Mouse (Mus musculus): Measurements from ENCODE around the gene Psme1.

The Psme1 gene

DNA sequence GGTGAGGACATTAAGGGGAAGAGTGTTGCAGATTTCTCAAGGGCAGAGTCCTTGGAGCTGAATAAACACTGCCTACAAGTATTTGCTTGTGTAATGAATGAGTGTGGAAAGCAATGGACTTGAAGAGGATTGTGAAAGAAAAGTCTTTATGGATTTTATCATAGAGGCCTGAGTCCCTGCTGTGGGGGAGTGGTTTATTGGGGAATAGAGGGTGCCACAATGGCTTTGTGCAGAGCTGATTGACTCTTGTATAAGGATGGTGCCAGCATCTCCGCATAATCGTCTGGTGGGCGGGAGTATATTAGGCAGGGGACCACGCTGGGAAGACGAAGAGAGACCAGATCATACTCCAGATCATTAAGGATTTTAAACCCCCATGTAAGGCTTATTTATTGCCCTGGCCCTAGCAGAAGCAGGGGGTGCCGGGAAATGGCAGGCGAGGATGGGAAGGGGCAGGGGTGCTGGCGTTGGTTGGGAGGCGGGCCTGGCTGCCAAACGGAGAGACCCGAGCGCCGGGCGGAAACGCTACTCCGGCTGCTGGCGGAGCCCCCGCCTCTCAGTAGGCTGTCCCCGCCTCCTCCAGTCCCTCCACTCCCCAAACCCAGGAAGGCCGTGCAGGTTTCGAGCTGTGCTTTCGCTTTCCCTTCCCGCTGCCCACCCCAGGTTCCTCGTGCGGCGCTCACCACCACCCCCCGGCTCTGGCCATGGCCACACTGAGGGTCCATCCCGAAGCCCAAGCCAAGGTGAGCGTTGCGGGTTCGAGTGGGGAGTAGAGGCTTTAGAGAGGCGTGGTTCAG lies at the start of gene Psme1:
TSS of gene Psme1 (plus strand) at position 253 of the 797 bp plus-strand sequence.
- in situ Hi-C loops (cut with MboI): no loop called here

- in situ Hi-C loops (cut with MboI): no loop called here
Observed at GRCm38 (mm10) chr14:55536116-55536745, 41.7 kb upstream of the Psme1 start.

- in situ Hi-C loops (cut with MboI): no loop called here
Observed at GRCm38 (mm10) chr14:55540067-55540786, 37.7 kb upstream of the Psme1 start, which contains the start of gene Pck2. Gene Pck2, plus strand, starts transcription at chr14:55540266.

GRCm38 (mm10) chr14:55540787-55541321 lies 37.1 kb upstream of the Psme1 start:
- in situ Hi-C loops (cut with MboI): no loop called here

DNA sequence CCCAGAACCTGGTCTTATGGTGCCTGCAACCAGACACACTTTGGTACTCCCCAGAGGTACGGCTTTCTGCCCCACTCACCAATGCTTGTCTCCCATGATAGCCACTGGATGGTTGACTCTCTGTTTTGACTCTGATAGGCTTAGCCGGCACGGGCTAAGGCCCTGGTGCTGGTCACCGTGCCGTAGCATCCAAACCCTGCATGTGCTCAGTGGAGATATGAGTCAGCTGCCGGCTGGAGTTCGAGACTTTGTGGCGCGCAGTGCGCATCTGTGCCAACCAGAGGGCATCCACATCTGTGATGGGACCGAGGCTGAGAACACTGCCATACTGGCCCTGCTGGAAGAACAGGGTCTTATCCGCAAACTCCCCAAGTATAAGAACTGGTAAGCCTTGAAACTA lies 35.7 kb upstream of the Psme1 start:
- in situ Hi-C loops (cut with MboI): no loop called here

DNA sequence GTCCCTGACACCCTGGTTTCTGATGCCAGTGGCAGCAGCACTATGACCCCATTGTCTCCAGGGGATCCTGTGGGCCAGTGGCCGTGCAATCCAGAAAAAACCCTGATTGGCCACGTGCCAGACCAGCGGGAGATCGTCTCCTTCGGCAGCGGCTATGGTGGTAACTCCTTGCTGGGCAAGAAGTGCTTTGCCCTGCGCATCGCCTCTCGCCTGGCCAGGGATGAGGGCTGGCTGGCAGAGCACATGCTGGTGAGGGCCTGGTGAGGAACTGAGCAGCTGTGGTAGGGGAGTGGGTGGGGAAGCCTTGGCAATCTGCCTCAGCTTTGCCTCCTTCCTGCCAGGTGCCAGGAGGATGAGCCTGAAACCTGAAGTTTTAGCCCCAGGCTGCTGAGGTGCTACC lies 33.6 kb upstream of the Psme1 start:
- in situ Hi-C loops (cut with MboI): no loop called here

GRCm38 (mm10) chr14:55550191-55550590 lies 27.7 kb upstream of the Psme1 start:
- in situ Hi-C loops (cut with MboI): no loop called here

- in situ Hi-C loops (cut with MboI): no loop called here
Observed at GRCm38 (mm10) chr14:55551347-55551746, 26.6 kb upstream of the Psme1 start.

GRCm38 (mm10) chr14:55551794-55552193 lies 26.1 kb upstream of the Psme1 start:
- in situ Hi-C loops (cut with MboI): no loop called here

DNA sequence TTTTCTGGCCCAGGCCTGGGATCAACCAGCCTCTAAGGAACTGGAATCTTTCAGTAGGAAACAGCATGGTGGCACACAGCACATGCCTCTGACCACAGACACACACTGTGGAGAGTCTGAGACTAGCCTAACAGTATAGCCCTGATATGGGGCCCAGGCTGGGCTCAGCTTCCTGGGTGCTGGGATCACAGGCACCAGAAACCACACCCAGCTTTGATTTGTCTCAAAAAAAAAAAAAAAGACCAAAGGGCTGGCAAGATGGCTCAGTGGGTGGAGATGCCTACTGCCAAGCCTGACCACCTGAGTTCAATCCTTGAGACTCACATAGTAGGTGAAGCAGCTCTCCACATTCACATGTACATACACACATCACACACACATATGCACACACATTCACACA lies 23.3 kb upstream of the Psme1 start:
- in situ Hi-C loops (cut with MboI): no loop called here

DNA sequence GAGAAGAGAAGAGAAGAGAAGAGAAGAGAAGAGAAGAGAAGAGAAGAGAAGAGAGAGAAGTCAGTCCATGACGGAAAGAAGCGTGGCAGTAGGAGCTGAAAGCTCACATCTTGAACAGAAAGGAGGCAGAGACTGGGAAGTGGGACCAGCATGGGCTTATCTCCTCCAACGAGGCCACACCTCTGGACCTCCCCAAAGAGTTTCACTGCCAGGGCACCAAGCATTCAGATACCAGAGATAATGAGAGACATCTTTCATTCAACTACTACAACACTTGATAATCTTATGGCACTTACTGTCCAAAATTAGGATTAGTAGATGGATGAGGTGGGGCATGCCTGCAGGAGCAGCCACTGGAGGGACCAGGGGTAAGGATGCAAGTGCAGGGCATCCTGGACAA lies 22.1 kb upstream of the Psme1 start:
- in situ Hi-C loops (cut with MboI): no loop called here

DNA sequence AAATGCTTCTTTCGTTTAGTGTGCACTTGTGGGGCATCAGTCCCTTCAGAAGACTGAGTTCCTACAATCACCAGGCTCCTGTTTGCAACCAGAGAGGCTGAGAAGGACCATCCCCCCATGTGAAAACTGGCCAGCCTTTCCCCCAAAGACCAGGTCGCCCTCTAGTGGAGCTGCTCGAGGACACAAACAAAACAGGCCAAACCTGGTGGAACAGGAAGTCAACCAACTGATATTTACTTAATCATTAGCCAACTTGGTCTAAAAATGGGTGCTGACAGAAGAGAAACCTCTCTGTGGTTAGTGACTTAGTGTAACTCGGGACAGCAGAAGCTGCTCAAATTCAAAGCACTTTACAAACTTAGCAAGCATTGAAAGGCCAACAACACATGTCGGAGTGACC lies 20.9 kb upstream of the Psme1 start:
- in situ Hi-C loops (cut with MboI): no loop called here

DNA sequence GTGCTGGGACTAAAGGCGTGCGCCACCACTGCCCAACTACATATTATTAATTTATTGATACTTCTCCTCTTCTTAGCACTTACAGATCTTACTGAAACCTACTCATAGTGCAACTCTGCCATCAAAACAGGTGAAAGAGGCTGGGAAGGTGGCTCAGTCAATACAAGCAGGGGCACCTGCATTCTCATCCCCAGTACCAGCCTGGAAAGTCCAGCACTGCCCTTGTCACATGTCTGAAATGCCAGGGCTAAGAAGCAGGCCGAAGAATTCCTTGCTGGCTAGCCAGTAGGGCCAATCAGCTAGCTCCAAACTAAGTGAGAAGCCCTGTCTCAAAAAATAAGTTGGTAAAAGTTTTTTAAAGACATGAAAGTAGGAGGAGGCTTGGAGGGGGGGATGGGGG lies 20.3 kb upstream of the Psme1 start:
- in situ Hi-C loops (cut with MboI): no loop called here

GRCm38 (mm10) chr14:55558740-55559448 lies 19.0 kb upstream of the Psme1 start:
- in situ Hi-C loops (cut with MboI): no loop called here

DNA sequence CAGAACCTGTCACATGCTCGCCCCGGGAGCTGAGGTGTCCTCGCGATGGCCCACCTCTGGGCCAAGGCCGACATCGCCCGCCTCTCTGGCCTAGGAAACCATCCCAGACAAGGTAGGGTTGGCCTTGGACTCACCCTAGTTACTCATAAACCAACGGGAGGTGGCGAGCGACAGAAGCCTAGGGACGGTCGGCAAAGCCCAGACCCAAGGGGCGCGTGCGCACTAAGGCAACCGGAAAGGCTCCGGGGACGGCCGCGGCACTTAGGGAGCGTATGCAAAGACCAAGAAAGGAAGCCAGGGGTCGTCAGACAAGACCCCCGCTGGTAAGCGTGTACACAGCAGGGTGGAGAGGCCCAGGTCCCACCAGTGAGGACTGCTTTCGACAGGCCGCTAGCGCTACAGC lies 18.1 kb upstream of the Psme1 start, which contains the start of gene Dcaf11:
TSS of gene Dcaf11 (plus strand) at position 208 of the 403 bp plus-strand sequence.
- in situ Hi-C loops (cut with MboI): no loop called here

DNA sequence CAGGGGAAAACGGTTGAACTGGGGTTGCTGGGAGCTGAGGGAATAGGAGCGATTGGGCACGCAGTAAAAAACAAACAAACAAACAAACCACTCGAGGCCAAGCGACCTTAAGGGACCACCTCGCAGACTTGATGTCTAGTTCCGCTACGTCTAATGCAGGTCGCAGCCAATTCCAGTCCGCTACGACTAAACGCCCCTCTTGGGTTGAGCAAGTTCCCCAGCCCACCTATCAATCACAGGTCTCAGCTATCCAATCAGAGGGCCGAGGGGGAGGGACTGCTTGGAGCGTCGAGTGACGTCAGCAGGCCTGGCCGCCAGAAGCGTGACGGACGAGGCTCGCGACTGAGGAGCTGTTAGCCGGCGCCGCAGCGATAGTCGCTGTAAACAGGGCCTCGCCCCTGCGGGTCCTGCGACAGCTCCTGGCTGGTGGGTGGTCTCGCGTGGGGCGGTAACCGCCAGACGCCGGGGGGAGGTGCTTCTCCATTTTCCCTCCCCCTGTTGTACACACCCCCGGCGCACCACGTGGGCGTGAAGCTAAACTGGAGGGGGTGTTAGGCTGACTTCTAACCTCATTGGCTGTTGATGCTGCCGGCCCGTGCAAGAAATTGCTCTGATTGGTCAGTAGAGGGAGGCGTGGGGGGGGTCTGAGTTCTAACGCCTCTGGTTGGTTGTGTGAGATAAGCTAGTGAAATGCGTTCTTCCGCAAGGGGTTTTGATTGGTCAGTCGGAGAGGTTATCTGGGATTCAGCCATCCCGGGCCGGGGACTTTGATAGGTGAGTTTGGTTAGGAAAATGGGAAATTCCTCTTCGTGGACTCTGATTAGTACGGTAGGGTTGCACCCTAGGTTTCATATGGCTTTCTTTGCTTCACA lies 17.5 kb upstream of the Psme1 start, which contains the start of gene A730061H03Rik:
TSS of gene A730061H03Rik (minus strand) at position 205 of the 872 bp plus-strand sequence.
- in situ Hi-C loops (cut with MboI): no loop called here

DNA sequence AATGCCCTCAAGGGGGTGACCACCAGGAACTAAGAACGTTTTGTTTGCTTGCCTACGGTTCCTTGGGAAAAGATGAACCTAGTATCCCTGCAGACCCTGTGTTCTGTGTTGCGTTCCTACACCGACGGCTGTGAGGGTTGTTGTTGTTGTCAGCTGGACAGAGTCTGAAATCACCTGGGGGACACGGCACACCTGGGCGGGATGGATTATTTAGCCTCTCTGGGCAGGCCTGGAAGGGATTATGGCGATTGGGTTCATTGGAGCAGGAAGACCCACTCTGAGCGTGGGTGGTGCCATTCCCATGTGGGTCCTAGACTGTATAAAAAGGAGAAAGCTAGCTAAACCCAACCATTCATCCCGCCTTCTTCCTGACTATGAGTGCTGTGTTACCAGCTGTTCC lies 16.1 kb upstream of the Psme1 start:
- in situ Hi-C loops (cut with MboI): no loop called here

- in situ Hi-C loops (cut with MboI): no loop called here
Observed at GRCm38 (mm10) chr14:55563249-55563648, 14.7 kb upstream of the Psme1 start.

- in situ Hi-C loops (cut with MboI): no loop called here
Observed at GRCm38 (mm10) chr14:55565748-55566147, 12.2 kb upstream of the Psme1 start.

DNA sequence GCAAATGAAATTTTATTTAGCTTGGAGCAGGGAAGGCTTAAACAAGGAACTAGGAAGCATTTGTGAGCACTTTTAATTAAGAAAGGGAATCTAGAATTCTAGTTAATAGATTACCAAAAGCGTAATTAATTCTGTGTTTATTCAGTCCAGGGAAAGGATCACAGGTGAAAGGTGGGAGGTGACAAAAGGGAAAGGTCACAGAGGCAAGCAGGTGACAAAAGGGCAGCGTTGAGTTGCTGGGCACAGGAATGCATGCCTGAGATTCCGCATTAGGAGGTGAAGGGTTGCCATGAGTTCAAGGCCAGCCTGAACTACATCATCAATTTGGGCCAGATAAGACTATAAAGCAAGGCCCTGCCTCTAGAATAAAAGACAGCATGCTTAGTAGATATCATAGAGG lies 10.4 kb upstream of the Psme1 start:
- in situ Hi-C loops (cut with MboI): no loop called here

DNA sequence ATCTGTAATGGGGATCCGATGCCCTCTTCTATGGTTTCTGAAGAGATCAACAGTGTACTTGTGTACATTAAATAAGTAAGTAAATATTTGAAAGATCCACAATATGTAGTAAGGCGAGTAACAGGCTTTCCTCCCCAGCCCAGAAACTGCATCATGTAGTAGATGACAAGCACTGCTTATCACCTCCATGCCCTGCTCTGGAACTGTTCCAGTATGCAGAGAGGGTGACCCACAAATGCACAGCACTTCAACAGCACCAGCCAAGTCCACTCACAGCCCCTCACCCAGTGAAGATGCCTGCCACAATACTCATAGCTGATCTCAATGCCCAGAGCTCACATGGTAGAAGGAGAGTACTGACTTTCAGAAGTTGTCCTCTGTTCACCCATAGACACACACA lies 7.3 kb upstream of the Psme1 start:
- in situ Hi-C loops (cut with MboI): no loop called here
